Mouse (Mus musculus) cerebellum, adult 8-10 months (tissue): ENCODE results near the gene Polr2i.
A peak's percentile ranks its signal among the peaks of the same experiment; 100 is the strongest.
"Not testable (repeated sequence)": the region's sequence is repeated elsewhere in the genome, so short reads cannot be mapped to it uniquely, and the experiment has no call there.

ENCODE experiments used
- DNase-seq: peaks from one replicate; pipeline ENCODE4 v3.0.0; 2022

The Polr2i gene

DNA sequence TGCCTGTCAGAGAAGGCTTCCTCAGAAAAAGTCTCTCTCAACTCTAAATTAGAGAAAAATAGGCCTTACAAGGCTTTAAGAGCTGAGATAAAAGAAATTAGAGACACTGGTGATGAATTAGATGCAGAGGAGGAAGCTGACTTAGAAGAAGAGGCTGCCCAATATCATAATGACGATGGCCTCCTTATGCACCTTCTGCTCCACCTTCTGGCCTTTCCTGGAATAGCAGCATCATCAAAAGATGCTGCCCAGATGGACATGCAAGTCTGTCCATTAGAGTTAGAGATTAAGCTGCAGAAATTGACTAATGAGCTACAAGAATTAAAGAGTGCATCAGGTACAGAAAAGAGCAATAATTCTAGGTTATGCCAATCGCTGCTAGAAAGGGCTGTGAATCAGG lies 26.4 kb upstream of the Polr2i start:
- DNase-seq: peak; percentile 81

- DNase-seq: not testable (repeated sequence)
Measured at GRCm38 (mm10) chr7:30206364-30206763, 25.4 kb upstream of the Polr2i start.

- DNase-seq: no peak
Measured at GRCm38 (mm10) chr7:30211025-30211424, 20.7 kb upstream of the Polr2i start.

GRCm38 (mm10) chr7:30213881-30214280 lies 17.9 kb upstream of the Polr2i start:
- DNase-seq: no peak

- DNase-seq: no peak
Measured at GRCm38 (mm10) chr7:30215875-30216274, 15.9 kb upstream of the Polr2i start.

- peak; percentile 82 for DNase-seq
Measured at GRCm38 (mm10) chr7:30216723-30217151, 15.0 kb upstream of the Polr2i start.

DNA sequence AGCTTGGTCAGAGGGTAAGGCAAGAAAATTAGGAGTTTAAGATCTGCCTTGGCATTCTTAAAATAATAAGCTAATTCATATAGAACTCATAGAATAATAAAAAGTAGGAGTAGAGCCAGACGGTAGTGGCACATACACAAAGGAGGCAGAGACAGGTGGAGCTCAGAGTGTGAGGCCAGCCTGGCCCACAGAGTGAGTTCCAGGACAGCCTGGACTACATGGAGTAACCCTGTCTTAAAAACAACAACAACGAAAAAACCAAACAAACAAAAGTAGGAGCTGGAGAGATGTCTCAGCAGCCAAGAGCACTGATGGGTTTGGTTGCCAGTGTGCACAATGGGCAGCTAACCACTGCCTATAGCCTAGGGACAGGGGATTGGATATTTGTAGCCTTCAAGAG lies 14.5 kb upstream of the Polr2i start:
- no peak for DNase-seq

GRCm38 (mm10) chr7:30219293-30220007 lies 12.3 kb upstream of the Polr2i start:
- no peak for DNase-seq

DNA sequence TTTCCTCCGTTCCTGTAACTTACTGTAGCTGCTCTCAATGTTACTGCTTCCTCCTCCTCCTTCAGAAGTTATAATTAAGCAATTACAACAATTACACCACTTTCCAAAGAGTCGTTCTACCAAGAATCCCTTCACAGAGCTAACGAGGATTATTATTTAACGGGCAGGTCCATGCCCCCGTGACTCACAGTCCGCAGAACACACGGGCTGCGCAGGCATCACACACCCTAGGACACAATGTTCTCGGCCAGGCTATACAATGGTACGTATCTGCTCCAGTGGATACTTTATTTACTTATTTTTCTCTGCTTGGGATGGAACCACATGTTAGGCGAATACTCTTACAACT lies 11.8 kb upstream of the Polr2i start:
- DNase-seq: no peak

DNA sequence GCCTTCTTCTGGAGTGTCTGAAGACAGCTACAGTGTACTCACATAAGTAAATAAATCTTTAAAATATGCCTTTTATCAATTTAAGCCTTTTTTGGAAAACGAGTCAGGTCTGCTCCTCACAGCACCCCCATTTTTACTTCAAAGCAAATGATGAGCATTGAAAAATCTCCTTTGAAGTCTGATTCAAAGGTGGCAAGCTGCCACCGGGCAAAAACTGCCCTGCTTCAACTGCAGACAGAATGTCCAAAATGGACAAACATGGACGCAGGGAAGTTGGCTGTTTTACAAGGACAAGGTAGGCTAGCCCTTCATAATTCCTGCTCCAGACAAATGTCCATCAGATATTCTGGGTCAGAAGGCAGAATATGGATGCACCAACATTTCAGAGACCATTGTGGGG lies 10.3 kb upstream of the Polr2i start:
- no peak for DNase-seq

- no peak for DNase-seq
Measured at GRCm38 (mm10) chr7:30222205-30222604, 9.5 kb upstream of the Polr2i start.

GRCm38 (mm10) chr7:30224206-30224605 lies 7.5 kb upstream of the Polr2i start:
- no peak for DNase-seq

GRCm38 (mm10) chr7:30231328-30231668 lies 450 bp upstream of the Polr2i start:
- no peak for DNase-seq

- DNase-seq: peak; percentile 67
Measured at GRCm38 (mm10) chr7:30232631-30233148, 942 bp downstream of the Polr2i start.

GRCm38 (mm10) chr7:30233387-30233786 lies 1.6 kb downstream of the Polr2i start:
- DNase-seq: peak; percentile 47

GRCm38 (mm10) chr7:30234276-30234858 lies 2.6 kb downstream of the Polr2i start:
- DNase-seq: no peak

DNA sequence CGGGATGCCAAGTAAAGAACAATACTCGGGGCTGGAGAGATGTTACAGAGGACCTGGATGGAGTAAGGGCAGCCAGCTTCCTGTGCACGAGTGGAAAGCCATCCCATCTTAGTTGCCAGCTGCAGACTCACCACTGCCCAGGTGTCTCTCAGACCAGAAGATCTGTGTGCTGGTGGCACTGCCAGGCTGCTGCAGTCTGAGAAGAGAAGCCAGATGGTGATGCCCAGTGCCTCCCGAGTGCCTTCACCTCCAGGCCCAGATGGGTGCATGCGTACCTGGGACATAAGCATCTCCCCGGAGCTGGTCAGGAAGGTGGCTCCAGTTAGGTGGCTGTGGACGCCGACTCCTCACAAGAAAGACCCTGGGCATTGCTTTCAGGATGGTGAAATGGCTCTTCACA lies 3.3 kb downstream of the Polr2i start:
- DNase-seq: no peak

GRCm38 (mm10) chr7:30235625-30236024 lies 3.9 kb downstream of the Polr2i start, which contains the start of gene Ovol3:
Ovol3 (minus strand) TSS chr7:30235725.
- no peak for DNase-seq

GRCm38 (mm10) chr7:30237374-30237773 lies 5.6 kb downstream of the Polr2i start:
- DNase-seq: not testable (repeated sequence)

GRCm38 (mm10) chr7:30251956-30252954 lies 20.5 kb downstream of the Polr2i start:
- DNase-seq: no peak

DNA sequence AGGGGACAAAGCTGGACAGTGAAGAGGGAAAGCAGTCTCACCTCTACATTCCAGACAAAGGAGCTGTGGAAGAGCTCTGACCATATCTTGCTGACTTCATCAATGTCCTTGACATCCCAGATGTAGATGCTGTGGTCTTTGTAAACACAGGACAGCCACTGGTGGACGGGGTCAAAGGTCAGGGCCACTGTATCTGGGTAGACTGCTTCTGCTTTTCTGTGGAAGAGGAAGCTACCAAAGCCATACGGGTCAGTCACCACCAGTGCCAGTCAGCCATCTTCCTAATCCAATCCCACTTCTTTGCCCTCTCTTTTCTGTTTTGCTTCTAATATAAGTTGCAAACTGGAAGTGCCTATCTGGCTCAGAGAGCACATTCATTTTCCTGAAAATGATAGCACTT lies 33.3 kb downstream of the Polr2i start:
- no peak for DNase-seq

GRCm38 (mm10) chr7:30265531-30265930 lies 33.8 kb downstream of the Polr2i start:
- no peak for DNase-seq

DNA sequence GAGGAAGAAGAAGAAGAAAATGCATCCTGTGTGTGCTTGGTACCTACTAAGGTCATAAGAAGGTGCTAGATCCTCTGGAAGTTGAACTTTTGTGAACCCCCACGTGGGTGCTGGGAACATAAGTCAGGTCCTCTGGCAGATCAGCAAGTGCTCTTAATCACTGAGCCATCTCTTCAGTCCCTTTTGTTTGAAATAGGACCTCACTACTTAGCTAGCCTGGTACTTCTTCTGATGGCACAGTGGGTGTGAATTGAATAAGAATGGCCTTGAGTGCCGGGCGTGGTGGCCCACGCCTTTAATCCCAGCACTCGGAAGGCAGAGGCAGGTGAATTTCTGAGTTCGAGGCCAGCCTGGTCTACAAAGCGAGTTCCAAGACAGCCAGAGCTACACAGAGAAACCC lies 34.2 kb downstream of the Polr2i start:
- no peak for DNase-seq
